In genomic region chr10:107473497-107473896, GRCm38 (mm10) we compare ENCODE assay signal across 21 mouse cellular contexts. TPM values are rescaled to one million over a fixed set of nuclear protein-coding genes. Genes with fewer than 3 reads are reported as not detected.
DNase-seq lines count a peak whose midpoint lies in the region; ATAC-seq and TF ChIP-seq lines count a peak whose summit lies in the region.
"Had no signal": no experiment of that assay in that cellular context is flagged by ENCODE, and none has a peak within 500 bp of the region (broad histone marks: within the 10 kb centered on the region; RNA-seq: fewer than 3 reads in every experiment).

No protein-coding gene starts in this region.

- H3K36me3 ChIP-seq in intestine, postnatal 0 days (ENCODE audit: control insufficient read depth, insufficient read depth), result no peaks in the 10 kb centered on the region
- no peaks in the 10 kb centered on the region for H3K36me3 ChIP-seq in intestine, embryonic 15.5 days
- no peaks in the 10 kb centered on the region for H3K36me3 ChIP-seq in lung, postnatal 0 days (ENCODE audit: insufficient read depth, low read length)
- H3K36me3 ChIP-seq: G1E; heart, embryonic 10.5 days; limb, embryonic 10.5 days; liver, embryonic 12.5 days; midbrain, embryonic 13.5 days had no signal

- DNase-seq in cerebellum, adult 8-10 months, result peak; percentile 8
- DNase-seq in cerebellum, adult 11 months, result no peak
- no peak for DNase-seq in lung, postnatal 0 days (ENCODE audit: low spot score)
- DNase-seq in lung, adult 18-20 months, result no peak
- DNase-seq in brain, adult 2 months (ENCODE audit: low read depth, low spot score), result peak; percentile 16
- DNase-seq in adipocyte (ENCODE audit: low spot score), result no peak
- DNase-seq: adrenal gland, postnatal 14 days; embryo, embryonic 11 days; gastrocnemius, postnatal 14 days; heart, postnatal 36 days; layer of hippocampus, postnatal 36 days; thymus, adult 2 months had no signal

- no peak overlapping the region for H3K27ac ChIP-seq in intestine, postnatal 0 days (ENCODE audit: low read depth, low read length)
- H3K27ac ChIP-seq in intestine, embryonic 15.5 days, result no peak overlapping the region
- H3K27ac ChIP-seq in lung, postnatal 0 days (ENCODE audit: low read length), result no peak overlapping the region
- H3K27ac ChIP-seq: heart, embryonic 10.5 days; limb, embryonic 10.5 days; liver, embryonic 12.5 days; macrophage; midbrain, embryonic 13.5 days had no signal

- no peak overlapping the region for H3K4me2 ChIP-seq in intestine, postnatal 0 days (replicated peaks; ENCODE audit: low read depth)
- H3K4me2 ChIP-seq in intestine, embryonic 15.5 days (replicated peaks), result no peak overlapping the region
- no peak overlapping the region for H3K4me2 ChIP-seq in lung, postnatal 0 days (replicated peaks; ENCODE audit: low read depth, low read length)
- H3K4me2 ChIP-seq: liver, embryonic 12.5 days; midbrain, embryonic 13.5 days had no signal

- no peak for TF ChIP-seq EP300 in lung, postnatal 0 days (IDR thresholded peaks at IDR 0.05)

- no peaks in the 10 kb centered on the region for H3K27me3 ChIP-seq in intestine, postnatal 0 days (replicated peaks; ENCODE audit: control insufficient read depth, insufficient read depth, low read length)
- H3K27me3 ChIP-seq in intestine, embryonic 15.5 days (replicated peaks), result no peaks in the 10 kb centered on the region
- H3K27me3 ChIP-seq in lung, postnatal 0 days (replicated peaks; ENCODE audit: insufficient read depth, low read length), result no peaks in the 10 kb centered on the region
- H3K27me3 ChIP-seq: liver, embryonic 12.5 days; midbrain, embryonic 13.5 days had no signal

- no peak overlapping the region for H3K4me3 ChIP-seq in intestine, postnatal 0 days (ENCODE audit: low read depth, low read length)
- H3K4me3 ChIP-seq in intestine, embryonic 15.5 days (replicated peaks), result no peak overlapping the region
- no peak overlapping the region for H3K4me3 ChIP-seq in lung, postnatal 0 days (ENCODE audit: low read depth, low read length)
- H3K4me3 ChIP-seq: heart, embryonic 10.5 days; limb, embryonic 10.5 days; liver, embryonic 12.5 days; midbrain, embryonic 13.5 days had no signal

- no peaks in the 10 kb centered on the region for H3K4me1 ChIP-seq in intestine, postnatal 0 days (replicated peaks; ENCODE audit: control insufficient read depth, insufficient read depth, low read length)
- no peaks in the 10 kb centered on the region for H3K4me1 ChIP-seq in intestine, embryonic 15.5 days (replicated peaks)
- no peaks in the 10 kb centered on the region for H3K4me1 ChIP-seq in lung, postnatal 0 days (ENCODE audit: insufficient read depth, low read depth, low read length)
- H3K4me1 ChIP-seq: heart, embryonic 10.5 days; limb, embryonic 10.5 days; liver, embryonic 12.5 days; midbrain, embryonic 13.5 days had no signal

- 39% methylated on average over 2 of the region's 2 CpGs for whole genome bisulfite sequencing in intestine, postnatal 0 days
- 52% methylated on average over 2 of the region's 2 CpGs for WGBS in intestine, embryonic 15.5 days
- 46% methylated on average over 2 of the region's 2 CpGs for WGBS in lung, postnatal 0 days

- TF ChIP-seq CTCF in intestine, postnatal 0 days (IDR thresholded peaks at IDR 0.05; ENCODE audit: low read depth), result peak; percentile 43
- peak; percentile 58 for TF ChIP-seq CTCF in lung, postnatal 0 days (IDR thresholded peaks at IDR 0.05)

- no peak for ATAC-seq in intestine, postnatal 0 days
- no peak for ATAC-seq in intestine, embryonic 15.5 days
- no peak for ATAC-seq in lung, postnatal 0 days
- ATAC-seq: forebrain, embryonic 14.5 days; liver, embryonic 12.5 days; midbrain, embryonic 13.5 days had no signal

- H3K9ac ChIP-seq in intestine, postnatal 0 days (ENCODE audit: low read depth, low read length), result no peak overlapping the region
- no peak overlapping the region for H3K9ac ChIP-seq in intestine, embryonic 15.5 days
- no peak overlapping the region for H3K9ac ChIP-seq in lung, postnatal 0 days (replicated peaks; ENCODE audit: low read depth)
- H3K9ac ChIP-seq: liver, embryonic 12.5 days; midbrain, embryonic 13.5 days had no signal

- no peaks in the 10 kb centered on the region for H3K9me3 ChIP-seq in intestine, postnatal 0 days (ENCODE audit: control insufficient read depth)
- H3K9me3 ChIP-seq in intestine, embryonic 15.5 days, result no peaks in the 10 kb centered on the region
- H3K9me3 ChIP-seq in lung, postnatal 0 days (ENCODE audit: low read length), result no peaks in the 10 kb centered on the region
- H3K9me3 ChIP-seq: G1E; heart, embryonic 10.5 days; limb, embryonic 10.5 days; liver, embryonic 12.5 days; midbrain, embryonic 13.5 days had no signal

RNA-seq across cellular contexts. Expression of gene Myf5, which starts 12.4 kb away (rescaled TPM):
- not detected in 2 replicates for polyA plus RNA-seq in intestine, postnatal 0 days (2015; fragmentation: Nextera tagmentation; extraction: Ambion mirVana)
- polyA plus RNA-seq in intestine, embryonic 15.5 days (2015; fragmentation: Nextera tagmentation; extraction: Ambion mirVana), result 0.13 TPM in 1 of 2 replicates, not detected in the other
- polyA plus RNA-seq in lung, postnatal 0 days (2015; fragmentation: Nextera tagmentation; extraction: Ambion mirVana), result 0.14 and 0.21 TPM in 2 replicates
- polyA plus RNA-seq: forebrain, embryonic 14.5 days; G1E; macrophage; midbrain, embryonic 13.5 days; thymus, adult 2 months had no signal

RNA-seq across cellular contexts. Expression of gene Myf6, which starts 21.0 kb away (rescaled TPM):
- not detected in 2 replicates for polyA plus RNA-seq in intestine, postnatal 0 days (2015; fragmentation: Nextera tagmentation; extraction: Ambion mirVana)
- polyA plus RNA-seq in intestine, embryonic 15.5 days (2015; fragmentation: Nextera tagmentation; extraction: Ambion mirVana), result 0.23 TPM in 1 of 2 replicates, not detected in the other
- polyA plus RNA-seq in lung, postnatal 0 days (2015; fragmentation: Nextera tagmentation; extraction: Ambion mirVana), result 0.10 TPM in 1 of 2 replicates, not detected in the other
- polyA plus RNA-seq: forebrain, embryonic 14.5 days; G1E; liver, embryonic 12.5 days; macrophage; midbrain, embryonic 13.5 days; thymus, adult 2 months had no signal

Comparison
In these comparisons a context has a peak if more than half of its experiments do, and no peak if none do; other contexts are left out.
1. DNase-seq: peak in cerebellum, adult 8-10 months (single experiment) and brain, adult 2 months (single experiment); none in cerebellum, adult 11 months (single experiment), lung, postnatal 0 days (single experiment), lung, adult 18-20 months (0 of 2) and adipocyte (single experiment).